Mouse (Mus musculus) CH12.LX (cell line): ENCODE results near the gene Aco2. TPM values are rescaled to one million over a fixed set of nuclear protein-coding genes. Genes with fewer than 3 reads are reported as not detected.

Experiments used
- DNase-seq: peaks from one replicate; pipeline ENCODE4 v3.0.0-alpha.2; 2013; ENCODE audit errors: extremely low read depth
- H3K27ac ChIP-seq: 2 replicates; pipeline ENCODE4 v1.5.1; 2012; ENCODE audit warnings: low read depth, mild to moderate bottlenecking, control low read depth, moderate library complexity; ENCODE audit not compliant: insufficient read depth
- H3K27me3 ChIP-seq: replicated peaks from 2 replicates; pipeline ENCODE3; 2012; ENCODE audit warnings: inconsistent platforms
- H3K36me3 ChIP-seq, 2 experiments: replicated peaks in 1 of 2; 2 replicates each; pipeline versions ENCODE3 to v1.6.1; 2012; ENCODE audit warnings: inconsistent platforms in 1 of 2, low read length in 1 of 2, mild to moderate bottlenecking in 1 of 2, mixed read lengths in 1 of 2, moderate library complexity in 1 of 2; ENCODE audit not compliant: control insufficient read depth in 1 of 2, insufficient read depth in 1 of 2
- H3K4me1 ChIP-seq, 2 experiments: 2 replicates each; pipeline ENCODE4 v1.6.1; 2012; ENCODE audit warnings: inconsistent platforms in 1 of 2, moderate library complexity in 1 of 2; ENCODE audit not compliant: insufficient read depth in 2 of 2, control insufficient read depth in 1 of 2
- H3K4me2 ChIP-seq: 2 replicates; pipeline ENCODE4 v1.6.1; 2012; ENCODE audit warnings: low read depth, mild to moderate bottlenecking, control low read depth; ENCODE audit not compliant: poor library complexity, insufficient read depth, severe bottlenecking
- H3K4me3 ChIP-seq, 3 experiments: fragments of 150-350 bp in 1 of 3; sonication (generic) in 1 of 3; replicated peaks in 1 of 3; 2 replicates each; pipeline versions ENCODE3 to v1.5.1; 2011 to 2012; ENCODE audit warnings: low read depth in 2 of 3, low read length in 2 of 3, mild to moderate bottlenecking in 2 of 3, moderate library complexity in 2 of 3, control low read depth in 1 of 3, improper control_type of control experiment in 1 of 3, inconsistent platforms in 1 of 3, mixed read lengths in 1 of 3; ENCODE audit not compliant: poor library complexity in 1 of 3
- H3K79me2 ChIP-seq: replicated peaks from 2 replicates; pipeline ENCODE4 v1.6.1; 2012; ENCODE audit warnings: mild to moderate bottlenecking, moderate library complexity; ENCODE audit not compliant: control insufficient read depth, poor library complexity, insufficient read depth, severe bottlenecking; ENCODE audit errors: extremely low read depth
- H3K9ac ChIP-seq: 2 replicates; pipeline ENCODE4 v1.6.1; 2012; ENCODE audit warnings: low read depth, mild to moderate bottlenecking, control low read depth, moderate library complexity; ENCODE audit not compliant: insufficient read depth
- H3K9me3 ChIP-seq: replicated peaks from 2 replicates; pipeline ENCODE3; 2012; ENCODE audit warnings: low read length, inconsistent platforms, mixed read lengths
- CHD2 ChIP-seq: IDR thresholded peaks from 2 replicates; pipeline ENCODE4 v1.6.1; 2011; ENCODE audit warnings: low read length, improper control_type of control experiment
- CTCF ChIP-seq, 2 experiments: IDR thresholded peaks in 1 of 2; conservative IDR thresholded peaks in 1 of 2; 2 replicates each; pipeline ENCODE4 v1.5.1; 2011 to 2012; ENCODE audit warnings: low read depth in 2 of 2, low read length in 2 of 2, improper control_type of control experiment in 1 of 2, inconsistent platforms in 1 of 2, mild to moderate bottlenecking in 1 of 2, moderate library complexity in 1 of 2
- E2F4 ChIP-seq: IDR thresholded peaks from 2 replicates; pipeline ENCODE4 v1.6.1; 2011; ENCODE audit warnings: low read depth, low read length, improper control_type of control experiment; ENCODE audit not compliant: insufficient replicate concordance
- EP300 ChIP-seq: IDR thresholded peaks from 2 replicates; pipeline ENCODE4 v1.6.1; 2011; ENCODE audit warnings: low read length, improper control_type of control experiment
- ETS1 ChIP-seq: conservative IDR thresholded peaks from 2 replicates; pipeline ENCODE4 v1.6.1; 2012; ENCODE audit warnings: low read depth, mild to moderate bottlenecking, inconsistent platforms, low read length, improper control_type of control experiment, moderate library complexity
- GABPA ChIP-seq: IDR thresholded peaks from 2 replicates; pipeline ENCODE4 v1.6.1; 2012; ENCODE audit warnings: low read depth, low read length, improper control_type of control experiment, inconsistent platforms; ENCODE audit not compliant: insufficient replicate concordance
- HCFC1 ChIP-seq: IDR thresholded peaks from 2 replicates; pipeline ENCODE4 v1.6.1; 2012; ENCODE audit warnings: low read depth, mild to moderate bottlenecking, inconsistent platforms, low read length, improper control_type of control experiment
- IRF4 ChIP-seq: IDR thresholded peaks from 2 replicates; pipeline ENCODE4 v1.6.1; 2014; ENCODE audit warnings: low read depth, mild to moderate bottlenecking, inconsistent platforms, low read length, improper control_type of control experiment
- JUN ChIP-seq: IDR thresholded peaks from 2 replicates; pipeline ENCODE4 v1.6.1; 2011; ENCODE audit warnings: low read depth, mild to moderate bottlenecking, low read length, improper control_type of control experiment, moderate library complexity; ENCODE audit not compliant: insufficient read depth
- JUND ChIP-seq: conservative IDR thresholded peaks from 2 replicates; pipeline ENCODE4 v1.6.1; 2011; ENCODE audit warnings: low read depth, low read length, improper control_type of control experiment
- MAFK ChIP-seq: IDR thresholded peaks from 2 replicates; pipeline ENCODE4 v1.6.1; 2011; ENCODE audit warnings: low read length, improper control_type of control experiment; ENCODE audit not compliant: insufficient replicate concordance
- MAX ChIP-seq: IDR thresholded peaks from 2 replicates; pipeline ENCODE4 v1.6.1; 2011; ENCODE audit warnings: low read length, improper control_type of control experiment
- MYC ChIP-seq: IDR thresholded peaks from 2 replicates; pipeline ENCODE4 v1.6.1; 2011; ENCODE audit warnings: low read depth, mild to moderate bottlenecking, improper control_type of control experiment, low read length
- NELFE ChIP-seq: IDR thresholded peaks from 2 replicates; pipeline ENCODE4 v1.6.1; 2011; ENCODE audit warnings: low read depth, low read length, improper control_type of control experiment
- NRF1 ChIP-seq: IDR thresholded peaks from 2 replicates; pipeline ENCODE4 v1.6.1; 2014; ENCODE audit warnings: low read depth, mild to moderate bottlenecking, inconsistent platforms, low read length, improper control_type of control experiment, moderate library complexity
- PAX5 ChIP-seq: IDR thresholded peaks from 2 replicates; pipeline ENCODE4 v1.6.1; 2012; ENCODE audit warnings: low read length, inconsistent platforms, mixed read lengths
- POLR2A ChIP-seq: IDR thresholded peaks from 2 replicates; pipeline ENCODE4 v1.6.1; 2011; ENCODE audit warnings: low read depth, mild to moderate bottlenecking, improper control_type of control experiment, low read length
- RCOR1 ChIP-seq: conservative IDR thresholded peaks from 2 replicates; pipeline ENCODE4 v1.6.1; 2012; ENCODE audit warnings: low read depth, mild to moderate bottlenecking, inconsistent platforms, low read length, improper control_type of control experiment
- SIN3A ChIP-seq: IDR thresholded peaks from 2 replicates; pipeline ENCODE4 v1.6.1; 2012; ENCODE audit warnings: low read length, improper control_type of control experiment, inconsistent platforms
- SMC3 ChIP-seq: IDR thresholded peaks from 2 replicates; pipeline ENCODE4 v1.6.1; 2011; ENCODE audit warnings: low read depth, low read length, improper control_type of control experiment
- TCF12 ChIP-seq: IDR thresholded peaks from 2 replicates; pipeline ENCODE4 v1.6.1; 2014; ENCODE audit warnings: low read depth, mild to moderate bottlenecking, inconsistent platforms, low read length, improper control_type of control experiment
- USF1 ChIP-seq: IDR thresholded peaks from 2 replicates; pipeline ENCODE4 v1.6.1; 2014; ENCODE audit warnings: low read depth, mild to moderate bottlenecking, inconsistent platforms, low read length, improper control_type of control experiment
- ZNF384 ChIP-seq: IDR thresholded peaks from 2 replicates; pipeline ENCODE4 v1.6.1; 2012; ENCODE audit warnings: low read depth, low read length, improper control_type of control experiment, inconsistent platforms
- dilution Hi-C: fragments of 300-500 bp; cut with MboI; formaldehyde crosslinking; loops from 2 replicates; pipeline ENCODE4 v1.14.3; 2020; ENCODE audit warnings: low sequenced_read_pairs; ENCODE audit not compliant: extremely low pct_unique_long_range_greater_than_20kb, extremely low pct_ligation_motif_present
- in situ Hi-C: fragments of 300-500 bp; cut with MboI; formaldehyde crosslinking; loops from 3 replicates; pipeline ENCODE4 v1.14.3; 2019; ENCODE audit warnings: low sequenced_read_pairs, low pct_ligation_motif_present, low pct_unique_long_range_greater_than_20kb, mixed read lengths
- polyA plus RNA-seq: library from polyadenylated mRNA; unstranded; fragments of >175 nt; gene quantifications from 2 replicates; pipeline ENCODE4 v1.2.1, GENCODE M21; 2012; ENCODE audit warnings: low read depth; ENCODE audit not compliant: insufficient read length
- total RNA-seq, 2 experiments: library from RNA; depleted of rRNA; stranded (reverse); fragments of 300-350 nt in 1 of 2; fragments of >200 nt in 1 of 2; gene quantifications; 2 replicates each; pipeline ENCODE4 v1.2.3; 2012 to 2014

Aco2 gene
- total and polyA plus RNA-seq, 3 experiments: 150 to 205 (median 190) TPM

DNA sequence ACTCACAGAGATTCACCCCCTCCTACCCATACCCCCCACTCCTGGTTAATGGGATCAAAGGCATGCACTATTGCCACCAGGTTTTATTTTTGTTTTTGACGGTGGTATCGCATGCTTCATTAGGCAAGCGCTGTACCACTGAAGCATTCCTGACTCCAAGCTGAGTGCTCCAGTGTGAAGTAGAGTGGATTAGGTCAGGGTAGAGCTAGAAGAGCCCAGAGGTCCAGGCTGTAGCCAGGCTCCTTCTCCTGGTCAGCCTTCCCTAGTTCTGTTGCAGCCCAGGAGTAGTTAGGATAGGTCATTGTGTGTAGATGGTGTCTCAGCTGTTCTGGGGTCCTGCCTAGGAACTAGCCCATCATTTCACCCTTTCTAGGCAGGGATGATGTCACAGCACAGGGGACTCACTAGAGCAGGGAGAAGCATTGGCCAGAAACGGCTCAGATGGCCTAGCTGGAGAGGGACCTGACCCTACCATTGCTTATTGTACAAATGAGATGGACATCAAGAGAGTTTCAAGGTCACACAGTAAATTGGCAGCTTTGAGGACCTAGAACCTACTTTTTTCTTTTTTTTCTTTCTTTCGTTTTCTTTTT is 27.0 kb upstream of the Aco2 start:
- in situ Hi-C loops: no loop called here
- Histone ChIP-seq H3K79me2 (peaks cover 5% of the 10 kb centered on the region), H3K27ac (no peak overlapping the region), H3K9me3 (no peaks in the 10 kb centered on the region), H3K4me1 (peaks cover 8 to 39% of the 10 kb centered on the region in 2 experiments), H3K9ac (no peak overlapping the region), H3K4me3 (no peak overlapping the region), H3K27me3 (no peaks in the 10 kb centered on the region), H3K36me3 (peaks cover 19 to 36% of the 10 kb centered on the region in 2 experiments), H3K4me2 (no peak overlapping the region)
- TF ChIP-seq CTCF (conservative IDR thresholded peaks at IDR 0.05 in 1 of 2, IDR thresholded peaks at IDR 0.05 in 1 of 2; ENCODE audit: low read depth in 2 of 2, low read length in 2 of 2) (no peak), NELFE (no peak), EP300 (no peak), TCF12 (no peak), HCFC1 (no peak), MAFK (no peak), JUND (no peak), JUN (no peak), ETS1 (no peak), CHD2 (no peak), GABPA (no peak), NRF1 (no peak), IRF4 (no peak)
- dilution Hi-C loops: no loop called here
- DNase-seq: no peak

DNA sequence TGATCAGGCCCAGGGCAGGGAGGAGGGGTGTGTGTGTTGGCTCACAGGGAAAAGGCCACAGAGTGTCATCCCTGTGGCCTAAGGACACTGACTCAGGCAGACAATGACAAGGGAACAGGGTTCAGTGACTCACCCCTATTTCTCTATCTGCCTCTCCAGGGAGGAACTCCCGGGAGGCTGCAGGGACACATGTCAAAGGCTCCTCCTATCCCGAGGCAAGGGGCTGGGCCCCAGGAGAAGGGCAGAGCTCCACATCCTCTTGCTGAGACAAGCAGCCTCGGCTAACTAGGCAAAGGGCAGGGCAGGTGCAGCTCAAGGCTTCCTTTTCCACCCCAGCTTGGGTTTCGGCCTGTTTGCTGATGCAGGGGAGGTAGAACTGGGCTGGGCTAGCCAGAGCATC is 26.4 kb upstream of the Aco2 start:
- DNase-seq: peak; percentile 66
- Histone ChIP-seq H3K9ac (no peak overlapping the region), H3K4me3 (no peak overlapping the region), H3K4me2 (no peak overlapping the region), H3K36me3 (peaks cover 23 to 42% of the 10 kb centered on the region in 2 experiments), H3K79me2 (peaks cover 5% of the 10 kb centered on the region), H3K4me1 (peaks cover 8 to 39% of the 10 kb centered on the region in 2 experiments), H3K27me3 (no peaks in the 10 kb centered on the region), H3K9me3 (no peaks in the 10 kb centered on the region), H3K27ac (no peak overlapping the region)
- no peak for TF ChIP-seq IRF4
- TF ChIP-seq ETS1: no peak
- TF ChIP-seq HCFC1: no peak
- TF ChIP-seq GABPA: no peak
- no peak for TF ChIP-seq PAX5
- no peak for TF ChIP-seq USF1
- TF ChIP-seq RCOR1: no peak
- TF ChIP-seq E2F4: no peak
- TF ChIP-seq JUN: no peak
- no peak for TF ChIP-seq EP300
- TF ChIP-seq SIN3A: no peak
- TF ChIP-seq SMC3: no peak
- no peak for TF ChIP-seq MYC
- TF ChIP-seq ZNF384: no peak
- TF ChIP-seq MAX: no peak
- no peak for TF ChIP-seq POLR2A
- in situ Hi-C loops: no loop called here
- dilution Hi-C loops: no loop called here
